27 mouse cellular contexts compared by ENCODE assay signal in genomic region chr6:60410051-60410785, GRCm38 (mm10).
DNase-seq lines count a peak whose midpoint lies in the region; ATAC-seq and TF ChIP-seq lines count a peak whose summit lies in the region.
"Had no signal": no experiment of that assay in that cellular context is flagged by ENCODE, and none has a peak within 500 bp of the region (broad histone marks: within the 10 kb centered on the region; RNA-seq: fewer than 3 reads in every experiment).

No protein-coding gene starts in this region.

- WGBS in cerebellum, adult 2 months: 70% methylated on average over 4 of the region's 4 CpGs

- ATAC-seq in erythroid progenitor cell, adult 5-6 weeks (replicated peaks; ENCODE audit: low FRiP score, poor library complexity, severe bottlenecking): no peak
- ATAC-seq: activated CD4-positive, CD25-positive, alpha-beta regulatory T cell, adult 4 months; CD4-positive, CD25-positive, alpha-beta regulatory T cell, adult 4 months; forebrain, embryonic 13.5 days; forebrain, embryonic 15.5 days; forebrain, postnatal 0 days; Patski had no signal

- no peaks in the 10 kb centered on the region for H3K27me3 ChIP-seq in E14TG2a.4 (ENCODE audit: insufficient read depth, low read length)
- H3K27me3 ChIP-seq in cerebellum, adult 2 months (ENCODE audit: control insufficient read depth, insufficient read depth, low read length): no peaks in the 10 kb centered on the region
- H3K27me3 ChIP-seq: CH12.LX; embryonic facial prominence, embryonic 12.5 days; forebrain, embryonic 13.5 days; forebrain, embryonic 15.5 days; Patski had no signal

- peak overlapping the region; percentile 35 for H3K4me3 ChIP-seq in E14TG2a.4 (replicated peaks; ENCODE audit: low read length)
- H3K4me3 ChIP-seq in brown adipose tissue, adult 24 weeks (ENCODE audit: insufficient read depth, low read depth, low read length): no peak overlapping the region
- no peak overlapping the region for H3K4me3 ChIP-seq in cerebellum, adult 2 months (replicated peaks; ENCODE audit: insufficient read depth, low read depth, low read length)
- H3K4me3 ChIP-seq: embryonic facial prominence, embryonic 10.5 days; embryonic facial prominence, embryonic 12.5 days; forebrain, embryonic 10.5 days; forebrain, embryonic 13.5 days; forebrain, embryonic 15.5 days had no signal

- no peak for TF ChIP-seq POLR2A in cerebellum, adult 2 months (IDR thresholded peaks at IDR 0.05; ENCODE audit: borderline replicate concordance, insufficient read depth, low read length)

- DNase-seq in ES-CJ7 (ENCODE audit: low read depth, low spot score) (peak; percentile 88), R1 (ENCODE audit: low read depth, low spot score) (peak; percentile 90)
- DNase-seq in left cerebral cortex, postnatal 25 days (ENCODE audit: low spot score in 2 of 2): no peak
- DNase-seq in cerebellum, adult 2 months: no peak
- DNase-seq: adrenal gland, adult 8-10 months; adrenal gland, postnatal 14 days; adrenal gland, postnatal 36 days; B cell, adult 2 months; cerebellum, adult 11 months; cerebellum, adult 18-20 months; cerebellum, adult 9-10 months; cerebellum, postnatal 10 days; cerebellum, postnatal 25 days; forebrain, postnatal 0 days had no signal

- no peak for TF ChIP-seq CTCF in E14TG2a.4 (conservative IDR thresholded peaks at IDR 0.05; ENCODE audit: low read length)
- no peak for TF ChIP-seq CTCF in cerebellum, adult 2 months (IDR thresholded peaks at IDR 0.05; ENCODE audit: borderline replicate concordance, insufficient read depth, low read depth, low read length)

- peaks cover 48% of the 10 kb centered on the region for H3K4me1 ChIP-seq in E14TG2a.4 (replicated peaks; ENCODE audit: low read depth, low read length)
- no peaks in the 10 kb centered on the region; the same call in 1 of the 2 replicates for H3K4me1 ChIP-seq in brown adipose tissue, adult 24 weeks (ENCODE audit: control insufficient read depth, insufficient read depth, insufficient read length, low read length)
- H3K4me1 ChIP-seq in cerebellum, adult 2 months (ENCODE audit: control insufficient read depth, insufficient read depth, low read length): no peaks in the 10 kb centered on the region
- H3K4me1 ChIP-seq: embryonic facial prominence, embryonic 10.5 days; embryonic facial prominence, embryonic 12.5 days; forebrain, embryonic 10.5 days; forebrain, embryonic 13.5 days; forebrain, embryonic 15.5 days had no signal

- peak overlapping the region; percentile 43; the same call in 1 of the 2 replicates for H3K27ac ChIP-seq in brown adipose tissue, adult 24 weeks (replicated peaks; ENCODE audit: low read depth, low read length)
- H3K27ac ChIP-seq in cerebellum, adult 2 months (ENCODE audit: insufficient read depth, low read length): no peak overlapping the region
- H3K27ac ChIP-seq: embryonic facial prominence, embryonic 10.5 days; embryonic facial prominence, embryonic 12.5 days; forebrain, embryonic 10.5 days; forebrain, embryonic 13.5 days; forebrain, embryonic 15.5 days had no signal

- intact Hi-C loops in left cerebral cortex, postnatal 25 days (cut with DNase I): no loop called here

- peaks cover 17% of the 10 kb centered on the region for H3K36me3 ChIP-seq in E14TG2a.4 (ENCODE audit: insufficient read depth, low read length)
- H3K36me3 ChIP-seq: embryonic facial prominence, embryonic 10.5 days; embryonic facial prominence, embryonic 12.5 days; forebrain, embryonic 10.5 days; forebrain, embryonic 15.5 days; G1E had no signal

- H3K9me3 ChIP-seq in E14TG2a.4 (ENCODE audit: low read length): peaks cover 21% of the 10 kb centered on the region
- H3K9me3 ChIP-seq: embryonic facial prominence, embryonic 10.5 days; embryonic facial prominence, embryonic 12.5 days; forebrain, embryonic 10.5 days; forebrain, embryonic 13.5 days; forebrain, embryonic 15.5 days; G1E had no signal

Comparison
In these comparisons a context has a peak if more than half of its experiments do, and no peak if none do; other contexts are left out.
1. DNase-seq: peak in ES-CJ7 (single experiment) and R1 (single experiment); none in left cerebral cortex, postnatal 25 days (0 of 2) and cerebellum, adult 2 months (0 of 2).